Mouse (Mus musculus): ENCODE measurements at regions not wholly inside any gene's neighbourhood (a gene's known extent, or its start where the extent isn't known, plus 50 kb on each side); places are given as distances from the start of the nearest gene placed in this dataset.

DNA sequence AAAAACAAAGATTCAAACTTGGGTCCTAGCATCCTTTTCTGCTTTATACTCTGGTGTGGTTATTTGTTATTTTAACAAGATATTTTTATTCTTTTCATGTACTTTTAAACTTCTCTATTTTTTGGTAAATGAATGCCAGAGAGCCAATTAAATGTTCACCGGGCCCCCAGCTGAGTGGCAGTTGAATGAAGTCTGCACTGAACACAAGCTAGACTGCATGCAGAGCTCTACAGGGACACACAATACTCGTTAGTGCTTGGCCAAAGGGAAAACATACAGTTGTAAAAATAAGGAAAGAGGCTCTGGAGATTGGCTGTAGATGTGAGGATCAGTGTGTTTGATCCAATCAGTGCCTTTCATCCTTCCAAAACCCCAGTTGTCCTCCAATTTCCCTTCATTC is 76.1 kb upstream of the C1qtnf7 start:
- 12% methylated on average over 2 of the region's 2 CpGs for WGBS
- ATAC-seq = no peak; the same call in 1 of the 2 replicates
- no peak overlapping the region for H3K9ac ChIP-seq

DNA sequence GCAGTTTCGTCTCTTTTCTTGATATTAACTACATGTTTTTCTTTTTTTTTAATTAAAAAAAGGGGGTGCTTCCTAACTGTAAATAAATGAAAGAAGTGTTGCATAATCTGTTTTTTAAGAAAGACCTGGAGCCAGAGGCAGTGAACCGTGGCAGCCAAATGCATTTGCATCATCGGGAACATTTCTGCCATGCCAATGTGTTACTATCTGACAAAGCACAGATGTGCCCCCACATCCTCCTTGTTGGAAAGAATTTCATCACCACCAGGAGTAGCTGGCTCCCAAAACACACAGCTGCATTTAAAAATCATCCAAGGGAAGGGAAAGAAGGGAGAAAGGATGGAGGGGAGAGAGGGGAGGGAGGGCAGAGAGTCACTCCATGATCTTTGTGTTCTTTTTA is 74.0 kb upstream of the C1qtnf7 start:
- H3K4me1 ChIP-seq = peaks cover 11% of the 10 kb centered on the region; the same call in 1 of the 2 replicates
- no peak overlapping the region for H3K4me3 ChIP-seq
- WGBS = 84% methylated on average over 3 of the region's 3 CpGs
- no peak overlapping the region for H3K9ac ChIP-seq
- no peak overlapping the region for H3K27ac ChIP-seq
- ATAC-seq = no peak
- H3K9me3 ChIP-seq (replicated peaks) = no peaks in the 10 kb centered on the region
- no peaks in the 10 kb centered on the region for H3K36me3 ChIP-seq (ENCODE audit: poor library complexity, severe bottlenecking)
- H3K4me2 ChIP-seq = no peak overlapping the region
- H3K27me3 ChIP-seq = no peaks in the 10 kb centered on the region

More for the DNA sequence above, 76.1 kb upstream of the C1qtnf7 start:
- no peaks in the 10 kb centered on the region for H3K9me3 ChIP-seq (replicated peaks)
- no peaks in the 10 kb centered on the region for H3K36me3 ChIP-seq (ENCODE audit: poor library complexity, severe bottlenecking)
- H3K4me2 ChIP-seq = no peak overlapping the region
- H3K27ac ChIP-seq = no peak overlapping the region
- H3K4me3 ChIP-seq = no peak overlapping the region
- H3K4me1 ChIP-seq = peaks cover 11% of the 10 kb centered on the region; the same call in 1 of the 2 replicates
- no peaks in the 10 kb centered on the region for H3K27me3 ChIP-seq

DNA sequence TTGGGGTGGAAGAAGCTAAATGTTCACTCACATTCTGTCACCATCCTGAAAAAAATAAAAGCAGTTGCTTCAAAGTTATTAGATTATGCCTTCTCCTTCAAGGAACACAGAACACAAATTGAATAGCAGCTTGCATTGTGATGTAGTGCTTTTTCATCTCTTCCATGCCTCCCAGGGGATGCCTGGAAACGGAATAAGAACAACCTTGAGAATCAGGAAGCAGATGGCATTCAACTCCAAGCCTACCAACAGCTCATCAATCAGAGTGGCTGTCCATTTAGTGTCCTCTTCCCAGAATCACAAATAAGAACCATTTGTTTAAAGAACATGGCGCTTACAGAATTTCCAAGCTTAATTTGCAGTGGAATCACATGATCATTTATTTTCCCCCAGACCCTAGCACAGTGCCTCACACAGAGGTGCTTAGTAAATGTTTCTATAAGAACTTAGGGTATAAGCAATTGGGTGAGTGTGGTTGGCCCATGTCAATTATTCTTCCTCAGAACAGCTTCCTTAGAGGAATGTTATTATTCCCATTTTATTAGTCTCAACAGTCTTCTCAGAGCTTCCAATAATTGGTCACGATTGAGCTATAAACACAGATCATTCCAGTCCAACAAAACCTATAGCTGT is 70.6 kb upstream of the C1qtnf7 start:
- no peak overlapping the region for H3K4me2 ChIP-seq
- H3K4me3 ChIP-seq = no peak overlapping the region
- H3K4me1 ChIP-seq = no peaks in the 10 kb centered on the region
- no peak for ATAC-seq
- H3K9me3 ChIP-seq (replicated peaks) = no peaks in the 10 kb centered on the region; the same call in 1 of the 2 replicates
- H3K27ac ChIP-seq = no peak overlapping the region
- H3K9ac ChIP-seq = no peak overlapping the region
- no peaks in the 10 kb centered on the region for H3K36me3 ChIP-seq (ENCODE audit: poor library complexity, severe bottlenecking)
- H3K27me3 ChIP-seq = no peaks in the 10 kb centered on the region
- 73% methylated on average over 3 of the region's 3 CpGs for WGBS

DNA sequence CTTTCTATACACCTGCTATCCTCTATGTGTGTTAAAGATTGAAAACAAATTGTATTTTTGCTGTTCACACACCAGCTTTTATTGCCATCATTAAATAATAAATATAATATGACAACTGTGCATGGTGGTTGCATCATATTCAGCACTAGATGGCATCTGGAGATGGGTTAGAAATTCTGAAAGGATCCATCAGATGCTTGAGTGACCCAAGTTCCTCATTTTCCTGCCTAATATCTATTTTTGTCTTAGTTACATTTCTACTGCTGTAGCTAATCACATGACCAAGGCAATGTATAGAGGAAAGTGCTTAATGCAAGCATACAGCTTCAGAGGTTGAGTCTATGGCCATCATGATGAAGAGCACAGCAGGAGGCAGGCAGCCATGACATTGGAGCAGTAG is 69.7 kb upstream of the C1qtnf7 start:
- Histone ChIP-seq H3K9ac (no peak overlapping the region), H3K27me3 (no peaks in the 10 kb centered on the region), H3K36me3 (ENCODE audit: poor library complexity, severe bottlenecking) (no peaks in the 10 kb centered on the region), H3K9me3 (replicated peaks) (no peaks in the 10 kb centered on the region; the same call in 1 of the 2 replicates), H3K4me3 (no peak overlapping the region), H3K4me1 (no peaks in the 10 kb centered on the region), H3K4me2 (no peak overlapping the region), H3K27ac (no peak overlapping the region)
- no peak for ATAC-seq

DNA sequence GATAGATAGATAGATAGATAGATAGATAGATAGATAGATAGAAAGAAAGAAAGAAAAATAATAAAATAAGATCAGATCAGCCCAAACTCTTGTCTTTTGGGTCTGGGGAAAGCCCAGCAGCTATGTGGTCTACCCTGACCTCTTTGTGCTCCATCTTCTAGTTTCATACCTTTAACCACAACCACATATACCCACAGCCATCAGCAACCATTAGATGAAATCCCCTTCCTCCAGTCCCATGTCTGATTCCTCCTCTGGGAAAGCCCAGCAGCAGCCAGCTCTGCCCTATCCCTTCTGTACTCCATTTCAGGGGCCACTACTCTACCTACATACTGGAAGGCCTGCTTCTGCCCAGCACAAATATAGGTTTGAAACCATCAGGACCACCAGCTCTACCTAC is 69.0 kb upstream of the C1qtnf7 start:
- no peak overlapping the region for H3K4me3 ChIP-seq
- ATAC-seq = no peak
- H3K9ac ChIP-seq = no peak overlapping the region
- no peak overlapping the region for H3K4me2 ChIP-seq
- H3K27me3 ChIP-seq = no peaks in the 10 kb centered on the region
- H3K4me1 ChIP-seq = no peaks in the 10 kb centered on the region
- no peak overlapping the region for H3K27ac ChIP-seq
- no peaks in the 10 kb centered on the region for H3K36me3 ChIP-seq (ENCODE audit: poor library complexity, severe bottlenecking)
- no peaks in the 10 kb centered on the region; the same call in 1 of the 2 replicates for H3K9me3 ChIP-seq (replicated peaks)

DNA sequence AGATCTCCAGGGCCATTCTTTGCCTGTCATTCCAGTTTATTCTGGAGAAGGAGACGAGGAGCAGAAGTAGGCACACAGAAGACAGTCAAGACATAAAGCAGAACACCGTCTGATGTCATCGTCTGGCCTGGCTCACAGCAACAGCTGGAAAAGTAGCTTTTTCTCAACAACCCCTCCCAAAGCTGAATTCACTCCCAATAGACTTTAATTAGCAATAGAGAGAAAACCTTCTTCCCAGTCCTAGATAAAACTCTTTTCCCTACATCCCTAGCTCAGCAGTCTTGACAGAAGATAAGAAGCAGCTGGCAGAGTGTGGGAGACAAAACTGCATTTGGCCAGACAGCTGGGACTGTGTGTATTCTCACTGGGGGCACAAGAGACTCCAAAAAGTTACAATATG is 59.3 kb upstream of the C1qtnf7 start:
- Histone ChIP-seq H3K4me1 (no peaks in the 10 kb centered on the region), H3K9ac (no peak overlapping the region), H3K4me2 (no peak overlapping the region), H3K27ac (no peak overlapping the region), H3K4me3 (no peak overlapping the region), H3K27me3 (no peaks in the 10 kb centered on the region), H3K9me3 (replicated peaks) (no peaks in the 10 kb centered on the region), H3K36me3 (ENCODE audit: poor library complexity, severe bottlenecking) (no peaks in the 10 kb centered on the region)
- WGBS = 82% methylated on average over 3 of the region's 3 CpGs
- no peak for ATAC-seq

DNA sequence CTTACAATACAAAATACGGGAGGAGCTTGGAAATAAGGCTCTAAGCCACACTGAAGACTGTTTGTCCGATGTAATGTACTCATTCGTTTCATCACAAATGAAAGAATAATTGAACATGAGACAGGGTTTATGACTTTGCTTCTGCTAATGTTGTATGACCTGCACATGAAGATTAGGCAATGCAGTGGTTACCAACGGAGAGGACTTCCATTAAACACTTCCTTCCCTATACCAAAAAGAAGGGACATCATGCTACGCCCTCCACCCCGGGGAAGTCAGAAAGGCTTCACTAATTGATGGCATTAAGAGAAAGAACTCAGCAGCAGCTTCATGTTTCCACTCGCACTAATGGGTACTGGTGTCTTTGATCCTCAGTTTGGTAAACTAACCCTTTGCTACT is 57.6 kb upstream of the C1qtnf7 start:
- H3K27me3 ChIP-seq = no peaks in the 10 kb centered on the region
- no peak overlapping the region for H3K9ac ChIP-seq
- no peaks in the 10 kb centered on the region for H3K36me3 ChIP-seq (ENCODE audit: poor library complexity, severe bottlenecking)
- no peak for ATAC-seq
- WGBS = 77% methylated on average over 7 of the region's 7 CpGs
- no peaks in the 10 kb centered on the region for H3K4me1 ChIP-seq
- H3K27ac ChIP-seq = no peak overlapping the region
- H3K4me3 ChIP-seq = no peak overlapping the region
- H3K4me2 ChIP-seq = no peak overlapping the region
- H3K9me3 ChIP-seq (replicated peaks) = no peaks in the 10 kb centered on the region

DNA sequence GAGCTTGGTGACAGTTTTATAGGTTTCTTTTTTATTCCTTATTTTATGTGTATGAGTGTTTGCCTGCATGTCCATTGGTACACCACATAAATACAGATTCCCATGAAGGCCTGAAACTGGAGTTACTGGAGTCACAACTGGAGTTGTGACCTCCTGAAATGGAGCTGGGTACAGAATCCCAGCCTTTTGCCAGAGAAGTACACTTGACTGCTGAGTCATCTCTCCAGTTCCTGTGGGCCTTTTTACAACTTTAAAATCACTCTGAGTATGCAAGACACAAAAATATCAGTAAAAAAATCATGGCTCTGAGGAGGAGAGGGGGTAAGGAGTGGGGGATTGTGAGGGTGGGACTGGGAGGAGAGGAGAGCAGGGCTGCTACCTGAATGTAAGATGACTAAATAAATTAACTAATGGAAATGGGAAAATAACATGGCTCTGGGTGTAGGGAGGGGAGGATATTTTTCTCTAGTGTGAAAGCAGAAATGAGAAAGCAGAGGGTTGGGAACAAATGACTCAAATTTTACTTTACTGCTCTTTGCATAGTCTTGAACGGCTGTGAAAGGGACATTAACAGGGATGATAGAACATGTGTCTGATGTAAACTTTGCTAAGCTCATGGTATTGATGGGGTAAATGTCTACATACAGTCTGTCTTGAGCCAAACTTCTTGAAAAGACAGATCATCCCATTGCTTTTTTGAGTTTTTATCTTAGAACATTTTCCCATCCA is 53.2 kb upstream of the C1qtnf7 start:
- no peak overlapping the region for H3K4me3 ChIP-seq
- 97% methylated on average over 1 of the region's 1 CpGs for WGBS
- ATAC-seq = no peak

More for the DNA sequence above, 53.2 kb upstream of the C1qtnf7 start:
- Histone ChIP-seq H3K9ac (no peak overlapping the region), H3K27ac (no peak overlapping the region), H3K9me3 (replicated peaks) (no peaks in the 10 kb centered on the region), H3K36me3 (ENCODE audit: poor library complexity, severe bottlenecking) (no peaks in the 10 kb centered on the region), H3K27me3 (no peaks in the 10 kb centered on the region), H3K4me1 (no peaks in the 10 kb centered on the region), H3K4me2 (no peak overlapping the region)
